Mouse (Mus musculus) layer of hippocampus, adult 2 months (tissue): ENCODE data around the gene Frs3. TPM values are rescaled to one million over a fixed set of nuclear protein-coding genes. Genes with fewer than 3 reads are reported as not detected.

ENCODE experiments used
- DNase-seq, 2 experiments: peaks; one replicate each; pipeline ENCODE4 v3.0.0; 2022; ENCODE audit warnings: low spot score in 2 of 2
- H3K27ac ChIP-seq: fragments of 200-600 bp; 2 replicates; pipeline ENCODE4 v1.8.1; 2022
- H3K4me3 ChIP-seq: fragments of 200-600 bp; 2 replicates; pipeline ENCODE4 v1.8.1; 2022; ENCODE audit warnings: mild to moderate bottlenecking
- CTCF ChIP-seq: fragments of 200-600 bp; conservative IDR thresholded peaks from 2 replicates; pipeline ENCODE4 v1.8.1; 2022; ENCODE audit warnings: antibody characterized with exemption, mild to moderate bottlenecking, moderate library complexity
- total RNA-seq, 2 experiments: library from RNA; stranded (reverse); gene quantifications; 2 replicates each; pipeline ENCODE4 v1.2.3; 2021

Frs3 gene
- total RNA-seq, 2 experiments from 2014 or later: 23.8 to 29.0 TPM

- no peak for TF ChIP-seq CTCF
- DNase-seq: no peak
- no peak overlapping the region for H3K4me3 ChIP-seq
- H3K27ac ChIP-seq: no peak overlapping the region
Measured at GRCm38 (mm10) chr17:47698156-47698555, 9.3 kb downstream of the Frs3 start.

GRCm38 (mm10) chr17:47699055-47699454 is 10.2 kb downstream of the Frs3 start:
- no peak overlapping the region for H3K27ac ChIP-seq
- no peak for TF ChIP-seq CTCF
- no peak for DNase-seq
- H3K4me3 ChIP-seq: no peak overlapping the region

- H3K4me3 ChIP-seq: no peak overlapping the region
- H3K27ac ChIP-seq: no peak overlapping the region
- no peak for TF ChIP-seq CTCF
- no peak for DNase-seq
Measured at GRCm38 (mm10) chr17:47701793-47702192, 13.0 kb downstream of the Frs3 start.

GRCm38 (mm10) chr17:47702548-47703345 is 13.9 kb downstream of the Frs3 start:
- no peak for DNase-seq
- TF ChIP-seq CTCF: no peak
- Histone ChIP-seq H3K4me3 (no peak overlapping the region), H3K27ac (no peak overlapping the region)

- TF ChIP-seq CTCF: no peak
- no peak overlapping the region for H3K4me3 ChIP-seq
- no peak overlapping the region for H3K27ac ChIP-seq
- DNase-seq: no peak
Measured at GRCm38 (mm10) chr17:47703556-47703955, 14.7 kb downstream of the Frs3 start.

GRCm38 (mm10) chr17:47704692-47705091 is 15.9 kb downstream of the Frs3 start:
- H3K4me3 ChIP-seq: no peak overlapping the region
- no peak for DNase-seq
- TF ChIP-seq CTCF: peak; percentile 58
- no peak overlapping the region for H3K27ac ChIP-seq

- H3K4me3 ChIP-seq: no peak overlapping the region
- DNase-seq: no peak
- no peak for TF ChIP-seq CTCF
- H3K27ac ChIP-seq: no peak overlapping the region
Measured at GRCm38 (mm10) chr17:47706196-47706595, 17.4 kb downstream of the Frs3 start.

GRCm38 (mm10) chr17:47707961-47708360 is 19.1 kb downstream of the Frs3 start:
- Histone ChIP-seq H3K4me3 (no peak overlapping the region), H3K27ac (no peak overlapping the region)
- no peak for DNase-seq
- no peak for TF ChIP-seq CTCF

GRCm38 (mm10) chr17:47708972-47709371 is 20.1 kb downstream of the Frs3 start:
- no peak for TF ChIP-seq CTCF
- no peak for DNase-seq
- Histone ChIP-seq H3K4me3 (no peak overlapping the region), H3K27ac (no peak overlapping the region)

GRCm38 (mm10) chr17:47710036-47710435 is 21.2 kb downstream of the Frs3 start:
- no peak overlapping the region for H3K27ac ChIP-seq
- no peak overlapping the region for H3K4me3 ChIP-seq
- no peak for TF ChIP-seq CTCF
- DNase-seq: no peak

- Histone ChIP-seq H3K27ac (no peak overlapping the region), H3K4me3 (no peak overlapping the region)
- no peak for TF ChIP-seq CTCF
- no peak for DNase-seq
Measured at GRCm38 (mm10) chr17:47711883-47712282, 23.1 kb downstream of the Frs3 start.

- no peak overlapping the region for H3K4me3 ChIP-seq
- no peak for DNase-seq
- TF ChIP-seq CTCF: no peak
- H3K27ac ChIP-seq: no peak overlapping the region
Measured at GRCm38 (mm10) chr17:47712889-47713571, 24.2 kb downstream of the Frs3 start.

GRCm38 (mm10) chr17:47715037-47715436 is 26.2 kb downstream of the Frs3 start:
- no peak for DNase-seq
- TF ChIP-seq CTCF: no peak
- Histone ChIP-seq H3K27ac (no peak overlapping the region), H3K4me3 (no peak overlapping the region)

- H3K27ac ChIP-seq: no peak overlapping the region
- no peak for TF ChIP-seq CTCF
- no peak overlapping the region for H3K4me3 ChIP-seq
- DNase-seq: no peak
Measured at GRCm38 (mm10) chr17:47721183-47721582, 32.4 kb downstream of the Frs3 start.
